Mouse (Mus musculus): ENCODE measurements at regions not wholly inside any gene's neighbourhood (a gene's known extent, or its start where the extent isn't known, plus 50 kb on each side); places are given as distances from the start of the nearest gene placed in this dataset.

DNA sequence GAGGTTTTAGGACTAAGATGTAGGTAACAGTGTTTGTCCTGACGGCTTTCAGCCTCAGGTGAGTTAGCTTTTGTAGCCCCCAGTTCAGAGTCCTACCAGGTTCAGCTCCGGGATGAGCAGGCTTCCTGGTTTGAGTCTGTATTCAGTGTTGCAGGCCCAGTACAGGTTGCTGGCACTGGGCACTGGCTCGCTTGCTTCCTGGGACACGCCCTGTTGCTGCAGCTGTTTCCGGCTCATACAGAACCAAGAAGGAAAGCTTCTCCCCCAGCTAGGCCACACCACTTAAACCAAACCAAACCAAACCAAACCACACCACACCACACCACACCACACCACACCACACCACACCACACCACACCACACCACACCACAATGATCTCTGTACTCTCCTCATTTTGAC lies 93.6 kb downstream of the Otx2 start:
- H3K9me3 ChIP-seq (ENCODE audit: low read length): no peaks in the 10 kb centered on the region
- no peak overlapping the region for H3K4me3 ChIP-seq (ENCODE audit: low read depth, low read length)
- H3K4me1 ChIP-seq (ENCODE audit: insufficient read depth, low read depth, low read length): no peaks in the 10 kb centered on the region
- H3K4me2 ChIP-seq (replicated peaks; ENCODE audit: low read depth, low read length): no peak overlapping the region
- H3K36me3 ChIP-seq (ENCODE audit: insufficient read depth, low read length): no peaks in the 10 kb centered on the region
- 60% methylated on average over 5 of the region's 5 CpGs for WGBS
- no peak for ATAC-seq
- DNase-seq (ENCODE audit: low spot score): no peak
- no peak overlapping the region for H3K27ac ChIP-seq (ENCODE audit: low read length)
- no peak overlapping the region for H3K9ac ChIP-seq (replicated peaks; ENCODE audit: low read depth)
- no peak for TF ChIP-seq CTCF (IDR thresholded peaks at IDR 0.05)
- no peak for TF ChIP-seq EP300 (IDR thresholded peaks at IDR 0.05)
- H3K27me3 ChIP-seq (replicated peaks; ENCODE audit: insufficient read depth, low read length): no peaks in the 10 kb centered on the region

All from lung, postnatal 0 days (tissue).